Mouse (Mus musculus): ENCODE data around the gene Gxylt1.
A peak's percentile ranks its signal among the peaks of the same experiment; 100 is the strongest.
"Not testable (repeated sequence)": the region's sequence is repeated elsewhere in the genome, so short reads cannot be mapped to it uniquely, and the experiment has no call there.

The Gxylt1 gene

DNA sequence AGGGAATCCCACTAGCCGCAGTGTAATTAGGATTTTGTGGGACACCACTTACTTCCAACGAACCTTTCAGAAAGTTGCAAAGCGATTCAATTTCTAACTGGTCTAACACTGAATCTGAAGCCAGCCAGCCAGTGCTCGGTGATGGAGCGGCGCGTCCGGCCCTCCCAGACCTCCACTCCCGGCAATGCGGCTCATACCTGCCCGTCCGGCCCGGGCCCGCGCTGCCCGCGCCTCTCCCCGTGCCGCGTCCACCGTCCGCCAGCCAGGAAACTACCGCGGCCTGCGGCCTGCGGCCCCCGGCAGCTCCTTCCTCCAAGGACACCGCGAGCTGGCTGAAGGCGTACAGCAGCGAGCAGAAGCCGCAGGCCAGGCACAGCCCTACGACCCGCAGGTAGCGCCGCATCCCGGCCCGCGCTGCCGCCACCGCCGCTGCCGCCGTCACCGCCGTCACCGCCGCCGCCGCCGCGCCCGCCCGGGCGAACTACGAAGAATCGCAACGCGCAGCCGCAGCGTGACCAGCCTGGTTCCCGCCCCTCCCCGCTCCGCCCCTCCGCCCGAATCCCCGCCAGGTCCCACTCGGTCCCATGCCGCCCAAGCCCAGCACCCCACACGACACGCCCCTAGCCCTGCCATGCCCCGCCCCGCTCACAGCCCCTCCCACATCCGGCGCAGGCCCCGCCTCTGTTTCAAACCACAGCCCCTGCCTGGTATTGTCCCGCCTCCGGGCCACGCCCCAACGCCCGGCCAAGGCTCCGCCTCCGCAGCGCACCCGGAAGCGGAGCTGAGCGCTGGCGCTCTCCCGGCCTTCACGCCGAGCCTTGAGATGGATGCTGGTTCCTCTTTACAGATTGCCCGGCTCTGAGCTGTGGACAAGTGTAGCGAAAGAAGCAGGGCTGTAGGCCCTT is at the start of gene Gxylt1:
Gxylt1 (minus strand) TSS at position 501 of the 905 bp plus-strand sequence.
- peak; percentile 98 for DNase-seq (ENCODE audit: low read depth, low spot score)

DNA sequence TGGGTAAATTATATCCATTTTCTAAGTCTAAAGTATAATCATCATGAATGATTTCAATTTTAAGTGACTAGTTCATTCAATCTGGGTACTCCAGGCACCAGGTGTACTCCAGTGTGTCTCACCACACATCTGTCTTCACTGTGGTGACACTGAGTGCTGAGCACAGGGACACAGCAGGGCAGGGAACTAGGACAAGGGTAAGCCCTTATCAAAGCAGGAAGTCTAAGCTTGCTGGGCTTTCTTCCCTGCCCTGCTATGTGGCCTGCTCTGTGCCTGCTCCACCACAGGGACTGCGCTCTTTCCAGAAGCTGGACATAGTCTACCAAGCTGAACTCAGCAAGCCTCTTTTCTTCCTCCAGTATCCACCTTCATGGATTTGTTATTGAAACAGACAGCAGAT is 43.8 kb upstream of the Gxylt1 start:
- no peak for DNase-seq (ENCODE audit: low read depth, low spot score)

DNA sequence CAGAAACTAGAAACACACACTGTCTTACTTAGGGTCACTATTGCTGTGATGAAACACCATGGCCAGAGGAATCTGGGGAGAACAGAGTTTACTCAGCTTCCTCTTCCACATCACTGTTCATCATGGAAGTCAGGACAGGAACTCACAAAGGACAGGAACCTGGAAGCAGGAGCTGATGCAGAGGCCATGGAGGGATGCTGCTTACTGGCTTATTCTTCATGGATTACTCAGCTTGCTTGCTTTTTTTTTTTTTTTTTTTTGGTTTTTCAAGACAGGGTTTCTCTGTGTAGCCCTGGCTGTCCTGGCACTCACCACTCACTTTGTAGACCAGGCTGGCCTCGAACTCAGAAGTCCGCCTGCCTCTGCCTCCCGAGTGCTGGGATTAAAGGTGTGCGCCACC is 35.3 kb upstream of the Gxylt1 start:
- DNase-seq (ENCODE audit: low read depth, low spot score), result not testable (repeated sequence)

GRCm38 (mm10) chr15:93298197-93298596 is 23.2 kb upstream of the Gxylt1 start:
- DNase-seq (ENCODE audit: low read depth, low spot score), result peak; percentile 18

DNA sequence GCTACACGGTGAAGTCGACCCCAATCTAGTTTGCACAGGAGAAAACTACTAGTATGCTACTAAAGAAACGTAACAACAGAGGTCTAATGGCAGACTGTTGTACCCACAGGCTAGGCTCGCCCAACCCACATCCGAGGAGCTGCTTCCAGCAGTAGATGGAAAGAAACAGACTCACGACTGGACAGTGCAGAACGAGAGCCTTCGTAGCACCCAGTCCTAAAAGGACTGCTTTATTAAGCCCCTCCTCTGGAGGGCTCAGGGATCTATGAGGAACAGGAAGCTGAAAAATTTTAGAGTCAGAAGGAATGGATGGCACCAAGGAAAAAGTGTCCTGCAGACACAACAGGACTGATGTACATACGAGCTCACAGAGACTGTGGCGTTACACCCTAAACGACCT is 19.5 kb upstream of the Gxylt1 start:
- no peak for DNase-seq (ENCODE audit: low read depth, low spot score)

- DNase-seq (ENCODE audit: low read depth, low spot score), result no peak
Observed at GRCm38 (mm10) chr15:93288321-93288720, 13.3 kb upstream of the Gxylt1 start.

DNA sequence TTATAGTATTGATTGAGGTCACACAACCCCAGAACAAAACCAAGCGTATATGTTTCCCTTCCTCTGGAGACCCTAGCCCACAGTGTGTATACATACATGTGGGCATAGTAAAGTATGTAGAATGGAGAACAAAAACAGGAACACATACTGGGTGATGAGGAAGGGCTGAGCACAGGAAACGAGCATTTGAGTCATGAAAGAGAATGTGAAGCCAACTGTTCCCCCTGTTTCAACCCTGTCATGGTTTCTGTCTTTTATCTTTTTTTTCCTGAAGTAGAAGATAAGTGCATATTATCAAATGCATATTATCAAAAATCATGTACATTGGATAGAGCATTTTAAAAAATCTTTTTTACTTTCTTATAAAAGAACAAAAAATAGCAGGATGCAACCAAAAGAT is 12.6 kb upstream of the Gxylt1 start:
- no peak for DNase-seq (ENCODE audit: low read depth, low spot score)

DNA sequence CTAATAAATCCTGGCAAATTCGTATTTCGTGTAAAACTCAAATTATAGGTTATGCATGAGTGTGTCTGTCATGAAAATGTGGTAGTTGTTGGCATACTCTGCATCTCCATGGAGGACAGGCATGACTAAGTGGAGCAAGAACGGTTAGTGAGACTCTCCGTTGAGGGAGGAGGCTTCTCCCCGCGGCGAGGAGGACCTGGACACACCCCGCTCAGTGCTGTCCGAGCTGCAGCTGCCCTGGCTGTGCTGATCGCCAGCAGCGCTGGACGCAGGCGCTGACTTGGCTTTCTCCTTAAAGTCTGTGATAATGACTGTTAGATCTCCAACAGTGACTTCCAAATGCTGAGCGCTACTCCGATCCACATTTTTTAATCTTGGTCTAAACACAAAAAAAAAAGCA is 10.3 kb upstream of the Gxylt1 start:
- DNase-seq (ENCODE audit: low read depth, low spot score), result no peak

- no peak for DNase-seq (ENCODE audit: low read depth, low spot score)
Observed at GRCm38 (mm10) chr15:93284326-93284725, 9.3 kb upstream of the Gxylt1 start.

GRCm38 (mm10) chr15:93283349-93283748 is 8.4 kb upstream of the Gxylt1 start:
- DNase-seq (ENCODE audit: low read depth, low spot score), result no peak

- DNase-seq (ENCODE audit: low read depth, low spot score), result no peak
Observed at GRCm38 (mm10) chr15:93276276-93276675, 1.3 kb upstream of the Gxylt1 start.

DNA sequence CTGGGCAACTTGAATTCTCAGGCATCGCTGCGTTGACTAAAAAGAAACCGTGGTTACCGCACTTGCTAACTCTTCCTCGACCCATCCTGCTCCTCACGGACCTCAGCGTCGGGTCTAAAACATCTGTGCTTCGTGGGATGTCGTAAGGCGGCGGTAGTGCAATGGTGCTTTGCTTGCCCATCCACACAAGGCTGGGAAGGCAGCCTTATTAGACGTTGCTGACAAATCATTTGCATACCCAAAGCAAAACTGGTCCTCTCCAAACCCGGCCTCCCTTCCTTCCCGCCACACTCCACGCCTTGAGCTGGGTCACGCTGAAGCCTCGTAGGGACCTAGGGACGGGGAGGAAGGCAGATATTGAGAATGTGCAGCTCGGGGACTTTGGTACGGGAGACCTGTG is 644 bp upstream of the Gxylt1 start:
- DNase-seq (ENCODE audit: low read depth, low spot score), result peak; percentile 83

DNA sequence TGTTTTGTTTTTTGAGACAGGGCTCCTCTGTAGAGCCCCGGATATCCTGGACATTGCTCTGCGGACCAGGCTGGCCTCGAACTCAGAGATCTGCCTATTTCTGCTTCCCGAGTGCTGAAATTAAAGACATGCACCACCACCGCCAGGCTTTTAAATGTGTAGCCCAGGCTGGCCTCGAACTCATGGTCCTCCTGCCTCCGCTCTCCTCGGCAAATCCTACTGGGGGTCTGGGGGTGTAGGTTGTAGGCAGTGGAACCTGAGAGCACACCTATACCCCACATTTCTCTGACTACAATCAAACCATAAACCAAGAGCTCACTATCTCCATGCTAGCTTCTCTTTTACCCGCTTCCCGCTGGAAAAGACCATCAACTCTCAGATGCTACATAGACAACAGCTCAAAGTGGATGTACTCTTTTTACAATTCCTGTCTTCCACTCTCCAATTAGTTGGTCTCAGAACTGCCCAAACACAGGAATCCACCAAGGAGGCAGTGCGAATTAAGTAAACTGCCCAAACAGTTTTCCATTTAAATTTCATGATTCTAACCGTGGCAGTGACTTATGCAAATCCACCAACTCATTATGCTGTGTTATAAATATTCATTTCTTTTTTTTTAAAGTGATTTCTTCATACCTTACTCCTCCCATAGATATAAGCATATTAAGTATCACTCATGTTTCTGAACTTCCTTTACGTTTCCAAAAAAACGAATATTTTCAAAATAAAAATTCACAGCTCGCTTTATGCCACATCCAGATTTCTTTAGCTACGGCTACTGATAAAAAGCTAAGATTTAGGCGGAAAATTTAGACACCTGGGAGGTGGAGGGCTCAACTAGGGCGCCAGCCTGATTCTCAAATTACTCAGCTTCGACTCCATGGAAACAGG is 946 bp downstream of the Gxylt1 start:
- DNase-seq (ENCODE audit: low read depth, low spot score), result no peak

GRCm38 (mm10) chr15:93272948-93273347 is 2.0 kb downstream of the Gxylt1 start:
- no peak for DNase-seq (ENCODE audit: low read depth, low spot score)

DNA sequence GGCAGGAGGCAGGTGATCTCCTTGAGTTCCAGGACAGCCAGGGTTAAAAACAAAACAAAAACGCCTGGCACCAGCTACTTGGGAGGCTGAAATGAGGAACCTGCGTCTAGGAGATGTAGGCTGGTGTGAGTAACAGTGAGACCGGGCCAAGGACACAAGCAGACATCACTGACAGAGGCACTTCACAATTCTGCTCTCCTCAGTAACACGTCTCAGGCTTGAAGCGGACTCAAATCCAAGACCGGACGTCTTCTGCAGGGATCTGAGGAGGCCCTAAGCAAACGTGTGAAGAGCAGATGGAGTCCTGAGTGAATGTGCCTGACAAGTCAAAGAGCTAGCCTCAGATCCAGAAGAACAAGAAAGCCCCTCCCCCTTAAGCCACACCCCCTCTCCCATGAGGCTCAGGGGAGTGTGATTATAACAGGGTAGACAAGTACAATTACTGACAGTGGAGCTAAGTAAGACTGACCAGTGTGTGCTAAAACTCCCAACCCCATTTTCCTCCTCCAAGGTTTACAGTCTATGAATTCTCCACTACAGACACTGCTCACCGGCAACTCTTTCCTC is 4.6 kb downstream of the Gxylt1 start:
- peak; percentile 52 for DNase-seq (ENCODE audit: low read depth, low spot score)

- DNase-seq (ENCODE audit: low read depth, low spot score), result no peak
Observed at GRCm38 (mm10) chr15:93269572-93269971, 5.4 kb downstream of the Gxylt1 start.

DNA sequence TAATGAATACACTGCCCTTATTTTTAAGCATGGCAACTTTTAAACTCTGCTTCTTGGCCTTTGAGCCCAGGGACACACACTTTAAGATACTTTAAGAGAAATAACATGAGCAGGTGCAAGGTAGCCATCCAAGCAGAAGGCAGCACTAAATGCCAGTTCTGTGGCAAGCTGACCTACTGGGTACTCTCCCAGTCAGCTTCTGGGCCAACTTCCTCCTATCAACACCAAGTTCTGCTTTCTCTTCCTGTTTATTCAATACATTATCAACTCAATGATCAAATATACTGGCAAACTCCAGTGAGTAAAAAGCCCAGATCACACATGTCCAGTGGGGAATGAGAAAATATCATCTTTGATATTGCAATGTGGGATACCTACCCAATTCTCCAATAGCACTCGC is 7.0 kb downstream of the Gxylt1 start:
- peak; percentile 86 for DNase-seq (ENCODE audit: low read depth, low spot score)

- DNase-seq (ENCODE audit: low read depth, low spot score), result no peak
Observed at GRCm38 (mm10) chr15:93267479-93267878, 7.5 kb downstream of the Gxylt1 start.

DNA sequence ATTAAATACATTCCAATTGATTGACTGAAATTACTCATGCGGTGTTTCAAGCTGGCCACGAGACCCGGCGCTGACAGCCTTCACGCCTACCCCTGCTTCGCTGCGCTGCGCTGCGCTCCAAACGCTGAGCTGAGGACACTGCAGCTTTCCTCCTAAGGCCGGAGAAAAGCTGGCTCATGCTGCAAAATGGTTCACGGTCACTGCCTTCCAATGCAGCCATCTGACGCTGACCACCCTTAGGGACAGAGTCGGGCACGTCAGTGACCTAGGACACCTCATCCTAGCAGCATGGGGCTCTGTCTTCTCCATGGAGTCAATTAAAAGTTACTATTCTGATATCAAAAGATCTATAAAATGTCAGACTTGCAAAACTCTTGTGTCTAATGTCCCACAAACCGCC is 8.6 kb downstream of the Gxylt1 start:
- DNase-seq (ENCODE audit: low read depth, low spot score), result no peak

DNA sequence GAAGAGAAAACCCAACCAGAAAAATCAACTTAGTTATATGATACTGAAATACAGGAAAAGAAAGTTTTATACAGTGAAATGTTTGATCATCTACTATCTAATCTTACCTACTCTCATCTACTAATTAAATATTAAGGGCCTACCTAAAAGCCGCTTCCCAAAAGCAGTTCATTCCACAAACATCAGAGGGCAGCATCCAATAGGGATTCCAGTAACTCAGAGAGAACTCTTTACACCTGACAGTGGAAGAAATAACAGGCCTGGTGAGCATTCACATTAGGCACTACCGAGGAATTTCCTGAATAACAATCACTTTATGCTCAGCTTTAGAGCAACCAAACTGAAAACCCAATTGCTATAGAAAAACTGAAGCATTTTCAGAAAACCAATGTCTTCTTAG is 9.3 kb downstream of the Gxylt1 start:
- no peak for DNase-seq (ENCODE audit: low read depth, low spot score)

DNA sequence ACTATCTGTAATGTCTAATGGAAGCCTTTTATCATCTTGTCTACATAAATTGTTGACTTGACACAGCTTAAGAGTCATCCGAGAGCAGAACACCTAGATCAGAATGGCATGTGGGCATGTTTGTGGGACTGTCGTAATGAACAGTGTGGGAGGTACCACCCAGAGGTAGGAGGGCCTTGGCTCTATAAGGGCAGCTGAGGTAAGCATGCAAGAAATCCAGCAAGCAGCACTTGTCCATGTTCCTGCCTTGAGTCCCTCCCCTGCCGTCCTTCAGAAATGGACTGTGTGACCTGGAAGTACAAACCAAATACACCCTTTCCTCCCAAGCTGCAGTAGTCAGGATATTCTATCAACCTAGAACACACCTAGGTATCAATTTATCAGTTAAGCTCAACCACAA is 9.7 kb downstream of the Gxylt1 start:
- no peak for DNase-seq (ENCODE audit: low read depth, low spot score)

GRCm38 (mm10) chr15:93264221-93264620 is 10.8 kb downstream of the Gxylt1 start:
- no peak for DNase-seq (ENCODE audit: low read depth, low spot score)
